Mouse (Mus musculus): ENCODE results near the gene Siah3. TPM values are rescaled to one million over a fixed set of nuclear protein-coding genes. Genes with fewer than 3 reads are reported as not detected.

The Siah3 gene
- total RNA-seq, 2 experiments from 2014 or later, result not detected

DNA sequence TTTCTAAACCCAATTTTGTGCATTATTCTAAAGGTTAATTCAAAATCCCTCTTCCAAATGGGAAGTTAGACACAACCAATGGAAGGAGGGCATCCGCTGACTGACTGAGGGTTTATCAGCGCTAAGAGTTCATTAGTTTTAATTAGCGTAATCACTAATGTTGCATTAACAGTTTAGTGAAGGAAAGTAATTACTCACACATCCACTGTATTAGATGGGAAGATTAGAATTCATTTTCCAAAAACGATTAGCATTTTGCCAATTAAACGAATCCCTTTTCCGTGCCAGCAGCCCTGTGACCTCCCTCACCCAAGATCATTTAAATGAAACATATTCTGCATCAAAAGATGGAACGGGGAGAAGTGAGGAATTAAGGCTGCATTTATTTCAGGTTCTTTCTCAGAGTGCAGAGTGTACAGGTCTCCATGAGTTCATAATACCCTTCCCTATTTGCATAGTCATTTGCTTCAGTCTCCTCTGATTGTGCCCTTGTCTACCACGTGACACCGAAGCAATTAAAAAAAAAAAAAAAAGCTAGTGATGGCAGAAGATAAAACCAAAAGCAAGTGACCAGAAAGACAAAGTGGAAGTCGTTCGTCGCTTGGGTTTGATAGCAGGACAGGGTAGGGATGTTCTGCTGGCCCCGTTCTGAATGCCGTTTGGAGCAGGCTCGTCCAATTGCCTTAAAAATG lies 62.6 kb downstream of the Siah3 start:
- no peak for DNase-seq
- intact Hi-C loops (cut with DNase I), result no loop called here

DNA sequence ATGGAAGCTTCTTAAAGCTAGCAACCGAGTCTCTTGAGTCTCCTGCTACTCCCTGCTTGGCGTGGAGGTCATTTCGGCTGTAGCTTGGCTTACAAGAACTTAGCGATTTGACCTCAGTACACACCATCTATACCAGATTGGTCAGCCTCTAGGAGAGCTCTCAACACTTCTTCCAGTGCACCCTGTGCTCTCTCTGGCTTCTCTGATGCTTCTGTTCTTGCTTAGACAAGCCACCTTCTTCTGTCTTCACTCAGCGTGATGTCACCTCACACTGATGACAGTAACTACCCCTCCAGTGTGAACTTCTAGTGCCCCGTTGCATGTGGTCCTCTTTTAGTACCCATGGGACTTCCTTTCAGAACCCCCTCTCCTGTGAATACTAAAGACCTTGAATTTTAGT lies 63.1 kb downstream of the Siah3 start:
- DNase-seq, result no peak
- intact Hi-C loops (cut with DNase I), result no loop called here

GRCm38 (mm10) chr14:75519668-75520067 lies 63.9 kb downstream of the Siah3 start:
- DNase-seq, result no peak
- intact Hi-C loops (cut with DNase I), result no loop called here

- no peak for DNase-seq
- intact Hi-C loops (cut with DNase I), result no loop called here
Measured at GRCm38 (mm10) chr14:75524648-75525047, 68.9 kb downstream of the Siah3 start.

- no peak for DNase-seq
- intact Hi-C loops (cut with DNase I), result no loop called here
Measured at GRCm38 (mm10) chr14:75525376-75526145, 69.8 kb downstream of the Siah3 start.

DNA sequence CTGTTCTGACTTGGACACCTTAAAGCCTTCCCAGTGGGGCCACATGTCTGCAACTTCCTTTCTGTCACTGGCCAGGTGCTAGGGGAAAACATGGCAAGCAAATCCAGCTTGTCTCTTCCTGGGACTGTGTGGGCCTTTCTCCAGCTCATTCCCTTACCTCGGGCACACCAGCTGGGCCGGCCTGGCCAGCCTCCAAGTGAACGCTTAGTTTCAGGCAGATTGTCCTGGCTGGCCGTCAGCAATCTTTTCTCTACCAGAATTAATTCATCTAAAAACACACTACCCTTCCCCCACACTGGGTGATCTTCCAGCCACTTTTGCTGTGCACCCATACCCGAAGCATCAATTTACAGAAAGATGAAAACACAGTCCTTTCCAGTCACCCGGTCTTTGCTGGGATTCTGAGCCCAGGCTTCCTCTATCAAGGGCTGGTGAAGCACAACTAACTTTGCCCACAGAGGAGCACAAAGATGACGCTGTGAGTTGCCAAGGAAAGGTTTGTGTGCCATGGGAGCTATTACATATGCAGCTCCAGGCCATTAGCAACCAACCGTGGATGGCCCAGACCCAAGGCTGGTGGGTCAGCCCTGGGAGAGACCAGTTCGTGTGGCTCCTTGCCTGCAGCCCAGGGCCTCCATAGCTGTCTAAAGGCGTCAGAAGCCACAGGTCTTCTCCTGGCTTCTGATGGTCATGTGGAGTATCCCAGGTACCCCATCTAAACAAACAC lies 71.8 kb downstream of the Siah3 start:
- intact Hi-C loops (cut with DNase I), result no loop called here

GRCm38 (mm10) chr14:75530815-75531353 lies 75.1 kb downstream of the Siah3 start:
- intact Hi-C loops (cut with DNase I), result no loop called here
- no peak for DNase-seq

More for the DNA sequence above, 71.8 kb downstream of the Siah3 start:
- peak; percentile 37 to 52 for DNase-seq

GRCm38 (mm10) chr14:75539205-75539604 lies 83.4 kb downstream of the Siah3 start:
- intact Hi-C loops (cut with DNase I), result no loop called here
- DNase-seq, result no peak

GRCm38 (mm10) chr14:75540216-75540995 lies 84.6 kb downstream of the Siah3 start:
- DNase-seq, result no peak
- intact Hi-C loops (cut with DNase I), result no loop called here

GRCm38 (mm10) chr14:75540996-75541350 lies 85.2 kb downstream of the Siah3 start:
- intact Hi-C loops (cut with DNase I), result no loop called here
- DNase-seq, result no peak

GRCm38 (mm10) chr14:75541731-75542130 lies 85.9 kb downstream of the Siah3 start:
- no peak for DNase-seq
- intact Hi-C loops (cut with DNase I), result no loop called here

GRCm38 (mm10) chr14:75561577-75562331 lies 106.0 kb downstream of the Siah3 start:
- intact Hi-C loops (cut with DNase I), result no loop called here
- DNase-seq, result peak; percentile 17 to 30

DNA sequence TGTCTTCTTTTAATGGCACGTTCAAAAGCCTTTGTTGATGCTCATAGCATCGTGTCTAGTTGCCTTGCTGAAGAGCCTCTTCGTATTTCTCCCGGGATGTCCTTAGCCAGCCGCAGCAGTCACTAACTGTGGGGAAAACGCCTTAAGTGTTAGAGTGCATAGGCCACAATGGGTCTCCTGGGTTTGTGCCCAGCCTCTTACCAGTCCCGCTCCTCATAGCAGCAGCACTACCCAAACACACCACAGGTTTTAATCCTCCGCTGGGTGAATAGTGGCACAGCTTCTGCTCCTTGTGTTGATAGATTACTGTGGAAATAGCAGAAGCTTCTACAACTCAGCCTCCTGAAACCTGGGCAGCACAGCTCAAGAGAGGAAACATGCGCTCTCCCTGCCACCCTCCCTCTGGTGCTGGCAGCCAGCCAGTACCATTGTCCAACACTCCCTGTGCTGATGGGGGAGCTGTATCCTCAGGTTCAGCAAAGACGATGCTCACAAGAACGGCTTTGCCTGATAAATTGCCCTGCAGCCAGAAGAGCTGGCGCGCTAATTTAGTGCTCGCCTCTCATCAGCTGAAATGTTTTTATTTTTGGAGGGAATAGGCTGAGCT lies 109.9 kb downstream of the Siah3 start:
- peak; percentile 36 to 50 for DNase-seq
- intact Hi-C loops (cut with DNase I), result no loop called here

- intact Hi-C loops (cut with DNase I), result no loop called here
- no peak for DNase-seq
Measured at GRCm38 (mm10) chr14:75566303-75566702, 110.5 kb downstream of the Siah3 start.

DNA sequence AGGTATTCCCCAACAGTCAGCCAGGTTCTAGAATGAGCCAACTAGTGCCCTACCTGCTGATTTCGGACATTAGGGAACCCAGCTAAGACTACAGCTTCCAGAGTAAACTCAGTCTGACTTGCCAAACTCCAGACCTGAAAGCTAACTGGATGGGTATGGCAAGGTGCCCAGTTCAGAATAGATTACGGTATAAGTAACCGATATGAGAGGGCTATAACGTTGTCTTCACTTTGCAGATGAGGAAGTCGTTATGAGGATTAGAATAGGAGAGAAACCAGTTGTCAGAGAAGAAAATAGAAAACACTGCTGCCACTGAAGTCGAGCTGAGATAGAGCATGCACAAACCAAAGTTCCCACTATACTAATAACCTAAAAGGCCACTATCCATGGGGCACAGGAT lies 123.2 kb downstream of the Siah3 start:
- DNase-seq, result no peak
- intact Hi-C loops (cut with DNase I), result no loop called here

Data from heart, postnatal 36 days (tissue).